Mouse (Mus musculus): Measurements from ENCODE around the gene Pygb.

The Pygb gene

GRCm38 (mm10) chr2:150844798-150845197 lies 58.3 kb downstream of the Pygb start:
- no peak for DNase-seq

GRCm38 (mm10) chr2:150847436-150847995 lies 61.0 kb downstream of the Pygb start:
- no peak for DNase-seq

- no peak for DNase-seq
These were observed 64.7 kb downstream of the Pygb start for GRCm38 (mm10) chr2:150851251-150851650.

GRCm38 (mm10) chr2:150855186-150855585 lies 68.7 kb downstream of the Pygb start:
- DNase-seq: no peak

- no peak for DNase-seq
These were observed 72.4 kb downstream of the Pygb start for GRCm38 (mm10) chr2:150858724-150859487.

GRCm38 (mm10) chr2:150859709-150860470 lies 73.4 kb downstream of the Pygb start:
- no peak for DNase-seq

GRCm38 (mm10) chr2:150861128-150861527 lies 74.6 kb downstream of the Pygb start:
- DNase-seq: no peak

- no peak for DNase-seq
These were observed 80.5 kb downstream of the Pygb start for GRCm38 (mm10) chr2:150867021-150867420.

GRCm38 (mm10) chr2:150869446-150869845 lies 82.9 kb downstream of the Pygb start:
- DNase-seq: no peak

- DNase-seq: no peak
These were observed 88.0 kb downstream of the Pygb start for GRCm38 (mm10) chr2:150874508-150874907.

- DNase-seq: no peak
These were observed 88.7 kb downstream of the Pygb start for GRCm38 (mm10) chr2:150875226-150875625.

- no peak for DNase-seq
These were observed 91.0 kb downstream of the Pygb start for GRCm38 (mm10) chr2:150877561-150877960.

Measured in embryo, embryonic 11 days (tissue).